Mouse (Mus musculus): Measurements from ENCODE around the gene Cdk6. TPM values are rescaled to one million over a fixed set of nuclear protein-coding genes. Genes with fewer than 3 reads are reported as not detected.

The Cdk6 gene
- polyA plus RNA-seq, 1 experiment from 2014 or later = 23.4 TPM

- no peak overlapping the region for H3K27ac ChIP-seq (ENCODE audit: low read depth, low read length)
- H3K4me3 ChIP-seq (ENCODE audit: low read length) = no peak overlapping the region
- WGBS = 67% methylated on average over 9 of the region's 9 CpGs
- peaks cover 6% of the 10 kb centered on the region; the same call in 1 of the 2 replicates for H3K4me1 ChIP-seq (ENCODE audit: control insufficient read depth, insufficient read depth, low read length)
- H3K9me3 ChIP-seq (ENCODE audit: control insufficient read depth, low read length) = no peaks in the 10 kb centered on the region
- no peak overlapping the region for H3K9ac ChIP-seq (ENCODE audit: low read depth, low read length)
- H3K27me3 ChIP-seq (ENCODE audit: control insufficient read depth, insufficient read depth, low read length) = no peaks in the 10 kb centered on the region
- no peaks in the 10 kb centered on the region for H3K36me3 ChIP-seq (ENCODE audit: control insufficient read depth, insufficient read depth, low read length)
- ATAC-seq (ENCODE audit: low FRiP score, low TSS enrichment) = no peak
- H3K4me2 ChIP-seq (replicated peaks; ENCODE audit: low read depth, low read length) = no peak overlapping the region
Measured at GRCm38 (mm10) chr5:3460907-3461306, 119.6 kb downstream of the Cdk6 start.

- WGBS = 89% methylated on average over 7 of the region's 7 CpGs
- H3K27me3 ChIP-seq (ENCODE audit: control insufficient read depth, insufficient read depth, low read length) = no peaks in the 10 kb centered on the region
- no peaks in the 10 kb centered on the region for H3K36me3 ChIP-seq (ENCODE audit: control insufficient read depth, insufficient read depth, low read length)
Measured at GRCm38 (mm10) chr5:3461401-3461800, 120.1 kb downstream of the Cdk6 start.

GRCm38 (mm10) chr5:3462897-3463757 is 121.8 kb downstream of the Cdk6 start:
- no peaks in the 10 kb centered on the region for H3K9me3 ChIP-seq (ENCODE audit: control insufficient read depth, low read length)
- peaks cover 10% of the 10 kb centered on the region for H3K4me1 ChIP-seq (ENCODE audit: control insufficient read depth, insufficient read depth, low read length)
- no peak overlapping the region for H3K4me2 ChIP-seq (replicated peaks; ENCODE audit: low read depth, low read length)
- H3K9ac ChIP-seq (ENCODE audit: low read depth, low read length) = no peak overlapping the region
- 33% methylated on average over 11 of the region's 11 CpGs for WGBS
- no peaks in the 10 kb centered on the region for H3K36me3 ChIP-seq (ENCODE audit: control insufficient read depth, insufficient read depth, low read length)
- H3K27me3 ChIP-seq (ENCODE audit: control insufficient read depth, insufficient read depth, low read length) = no peaks in the 10 kb centered on the region
- H3K4me3 ChIP-seq (ENCODE audit: low read length) = no peak overlapping the region
- ATAC-seq (ENCODE audit: low FRiP score, low TSS enrichment) = peak; percentile 53; the same call in 1 of the 2 replicates
- no peak overlapping the region for H3K27ac ChIP-seq (ENCODE audit: low read depth, low read length)

More at GRCm38 (mm10) chr5:3461401-3461800, 120.1 kb downstream of the Cdk6 start:
- Histone ChIP-seq H3K4me2 (replicated peaks; ENCODE audit: low read depth, low read length) (no peak overlapping the region), H3K4me3 (ENCODE audit: low read length) (no peak overlapping the region), H3K9ac (ENCODE audit: low read depth, low read length) (no peak overlapping the region), H3K9me3 (ENCODE audit: control insufficient read depth, low read length) (no peaks in the 10 kb centered on the region), H3K27ac (ENCODE audit: low read depth, low read length) (no peak overlapping the region), H3K4me1 (ENCODE audit: control insufficient read depth, insufficient read depth, low read length) (peaks cover 10% of the 10 kb centered on the region)
- no peak for ATAC-seq (ENCODE audit: low FRiP score, low TSS enrichment)

GRCm38 (mm10) chr5:3463758-3464157 is 122.5 kb downstream of the Cdk6 start:
- H3K4me2 ChIP-seq (replicated peaks; ENCODE audit: low read depth, low read length) = no peak overlapping the region
- H3K27ac ChIP-seq (ENCODE audit: low read depth, low read length) = no peak overlapping the region
- no peaks in the 10 kb centered on the region for H3K36me3 ChIP-seq (ENCODE audit: control insufficient read depth, insufficient read depth, low read length)
- WGBS = 83% methylated on average over 3 of the region's 3 CpGs
- H3K9ac ChIP-seq (ENCODE audit: low read depth, low read length) = no peak overlapping the region
- no peak overlapping the region for H3K4me3 ChIP-seq (ENCODE audit: low read length)
- H3K27me3 ChIP-seq (ENCODE audit: control insufficient read depth, insufficient read depth, low read length) = no peaks in the 10 kb centered on the region
- peaks cover 10% of the 10 kb centered on the region for H3K4me1 ChIP-seq (ENCODE audit: control insufficient read depth, insufficient read depth, low read length)
- H3K9me3 ChIP-seq (ENCODE audit: control insufficient read depth, low read length) = no peaks in the 10 kb centered on the region
- no peak for ATAC-seq (ENCODE audit: low FRiP score, low TSS enrichment)

- Histone ChIP-seq H3K27me3 (ENCODE audit: control insufficient read depth, insufficient read depth, low read length) (no peaks in the 10 kb centered on the region), H3K9ac (ENCODE audit: low read depth, low read length) (no peak overlapping the region), H3K36me3 (ENCODE audit: control insufficient read depth, insufficient read depth, low read length) (no peaks in the 10 kb centered on the region), H3K4me2 (replicated peaks; ENCODE audit: low read depth, low read length) (no peak overlapping the region), H3K9me3 (ENCODE audit: control insufficient read depth, low read length) (no peaks in the 10 kb centered on the region), H3K4me1 (ENCODE audit: control insufficient read depth, insufficient read depth, low read length) (peaks cover 10% of the 10 kb centered on the region), H3K4me3 (ENCODE audit: low read length) (no peak overlapping the region), H3K27ac (ENCODE audit: low read depth, low read length) (no peak overlapping the region)
- WGBS = 45% methylated on average over 7 of the region's 7 CpGs
- peak; percentile 44; the same call in 1 of the 2 replicates for ATAC-seq (ENCODE audit: low FRiP score, low TSS enrichment)
Measured at GRCm38 (mm10) chr5:3466069-3466877, 125.0 kb downstream of the Cdk6 start.

GRCm38 (mm10) chr5:3470866-3471265 is 129.6 kb downstream of the Cdk6 start:
- H3K9ac ChIP-seq (ENCODE audit: low read depth, low read length) = no peak overlapping the region
- H3K4me2 ChIP-seq (replicated peaks; ENCODE audit: low read depth, low read length) = no peak overlapping the region
- H3K4me1 ChIP-seq (ENCODE audit: control insufficient read depth, insufficient read depth, low read length) = peaks cover 4% of the 10 kb centered on the region; the same call in 1 of the 2 replicates
- WGBS = 60% methylated on average over 10 of the region's 10 CpGs
- H3K9me3 ChIP-seq (ENCODE audit: control insufficient read depth, low read length) = no peaks in the 10 kb centered on the region
- no peaks in the 10 kb centered on the region for H3K36me3 ChIP-seq (ENCODE audit: control insufficient read depth, insufficient read depth, low read length)
- H3K27ac ChIP-seq (ENCODE audit: low read depth, low read length) = no peak overlapping the region
- ATAC-seq (ENCODE audit: low FRiP score, low TSS enrichment) = no peak
- no peaks in the 10 kb centered on the region for H3K27me3 ChIP-seq (ENCODE audit: control insufficient read depth, insufficient read depth, low read length)
- H3K4me3 ChIP-seq (ENCODE audit: low read length) = no peak overlapping the region

GRCm38 (mm10) chr5:3472311-3473156 is 131.2 kb downstream of the Cdk6 start:
- H3K27ac ChIP-seq (ENCODE audit: low read depth, low read length) = no peak overlapping the region
- no peaks in the 10 kb centered on the region for H3K9me3 ChIP-seq (ENCODE audit: control insufficient read depth, low read length)
- no peaks in the 10 kb centered on the region for H3K36me3 ChIP-seq (ENCODE audit: control insufficient read depth, insufficient read depth, low read length)
- no peak for ATAC-seq (ENCODE audit: low FRiP score, low TSS enrichment)
- no peaks in the 10 kb centered on the region for H3K4me1 ChIP-seq (ENCODE audit: control insufficient read depth, insufficient read depth, low read length)
- no peak overlapping the region for H3K9ac ChIP-seq (ENCODE audit: low read depth, low read length)
- 82% methylated on average over 22 of the region's 22 CpGs for WGBS
- H3K27me3 ChIP-seq (ENCODE audit: control insufficient read depth, insufficient read depth, low read length) = no peaks in the 10 kb centered on the region
- H3K4me2 ChIP-seq (replicated peaks; ENCODE audit: low read depth, low read length) = no peak overlapping the region
- no peak overlapping the region for H3K4me3 ChIP-seq (ENCODE audit: low read length)

- no peaks in the 10 kb centered on the region for H3K4me1 ChIP-seq (ENCODE audit: control insufficient read depth, insufficient read depth, low read length)
- H3K4me2 ChIP-seq (replicated peaks; ENCODE audit: low read depth, low read length) = no peak overlapping the region
- no peak for ATAC-seq (ENCODE audit: low FRiP score, low TSS enrichment)
- no peak overlapping the region for H3K27ac ChIP-seq (ENCODE audit: low read depth, low read length)
- no peaks in the 10 kb centered on the region for H3K27me3 ChIP-seq (ENCODE audit: control insufficient read depth, insufficient read depth, low read length)
- H3K4me3 ChIP-seq (ENCODE audit: low read length) = no peak overlapping the region
- 85% methylated on average over 3 of the region's 3 CpGs for WGBS
- H3K9me3 ChIP-seq (ENCODE audit: control insufficient read depth, low read length) = no peaks in the 10 kb centered on the region
- no peaks in the 10 kb centered on the region for H3K36me3 ChIP-seq (ENCODE audit: control insufficient read depth, insufficient read depth, low read length)
- H3K9ac ChIP-seq (ENCODE audit: low read depth, low read length) = no peak overlapping the region
Measured at GRCm38 (mm10) chr5:3477711-3478110, 136.4 kb downstream of the Cdk6 start.

All from kidney, embryonic 14.5 days (tissue).